Comparison of ENCODE assay signal across 9 mouse cellular contexts in genomic region chr3:94582944-94583343, GRCm38 (mm10). TPM values are rescaled to one million over a fixed set of nuclear protein-coding genes. Genes with fewer than 3 reads are reported as not detected.
DNase-seq lines count a peak whose midpoint lies in the region; ATAC-seq and TF ChIP-seq lines count a peak whose summit lies in the region.
"Had no signal": no experiment of that assay in that cellular context is flagged by ENCODE, and none has a peak within 500 bp of the region (broad histone marks: within the 10 kb centered on the region; RNA-seq: fewer than 3 reads in every experiment).

No protein-coding gene starts in this region.

- ATAC-seq in hindbrain, postnatal 0 days = no peak
- ATAC-seq in midbrain, postnatal 0 days (ENCODE audit: low FRiP score) = no peak

- no peak for DNase-seq in kidney, adult 2 months
- DNase-seq in kidney, postnatal 10 days = no peak
- no peak for DNase-seq in hindbrain, postnatal 0 days (ENCODE audit: low spot score)
- no peak for DNase-seq in midbrain, postnatal 0 days (ENCODE audit: low spot score)
- DNase-seq in adrenal gland, adult 2 months = no peak
- DNase-seq in left cerebral cortex, postnatal 14 days (ENCODE audit: low spot score in 2 of 2) = no peak
- no peak for DNase-seq in natural killer cell, adult 2 months (ENCODE audit: low spot score in 2 of 2)

- no peaks in the 10 kb centered on the region for H3K27me3 ChIP-seq in kidney, adult 2 months (replicated peaks; ENCODE audit: control insufficient read depth, insufficient read depth, low read length)
- H3K27me3 ChIP-seq in hindbrain, postnatal 0 days (ENCODE audit: insufficient read depth, low read length) = no peaks in the 10 kb centered on the region
- no peaks in the 10 kb centered on the region for H3K27me3 ChIP-seq in midbrain, postnatal 0 days (ENCODE audit: insufficient read depth, low read length)

- H3K4me2 ChIP-seq in hindbrain, postnatal 0 days (ENCODE audit: low read depth, low read length) = no peak overlapping the region; the same call in 1 of the 2 replicates
- no peak overlapping the region for H3K4me2 ChIP-seq in midbrain, postnatal 0 days (ENCODE audit: low read depth, low read length, poor library complexity, severe bottlenecking)

- H3K9me3 ChIP-seq in hindbrain, postnatal 0 days (ENCODE audit: low read length) = no peaks in the 10 kb centered on the region
- no peaks in the 10 kb centered on the region for H3K9me3 ChIP-seq in midbrain, postnatal 0 days (ENCODE audit: low read length)

- no peak overlapping the region for H3K9ac ChIP-seq in hindbrain, postnatal 0 days (replicated peaks; ENCODE audit: low read length)
- H3K9ac ChIP-seq in midbrain, postnatal 0 days (replicated peaks; ENCODE audit: low read length, poor library complexity, severe bottlenecking) = no peak overlapping the region

- H3K36me3 ChIP-seq in kidney, adult 2 months (ENCODE audit: control insufficient read depth, insufficient read depth, low read length) = no peaks in the 10 kb centered on the region
- H3K36me3 ChIP-seq in hindbrain, postnatal 0 days (ENCODE audit: insufficient read depth, low read length) = no peaks in the 10 kb centered on the region
- no peaks in the 10 kb centered on the region for H3K36me3 ChIP-seq in midbrain, postnatal 0 days (ENCODE audit: insufficient read depth, low read length)

- peak overlapping the region; percentile 81; the same call in 1 of the 2 replicates for H3K4me3 ChIP-seq in kidney, adult 2 months (ENCODE audit: insufficient read depth, low read depth, low read length)
- H3K4me3 ChIP-seq in bone marrow macrophage, adult 2 months (ENCODE audit: insufficient read depth, low read length) = peak overlapping the region; percentile 63
- peak overlapping the region; percentile 92 for H3K4me3 ChIP-seq in hindbrain, postnatal 0 days (ENCODE audit: low read length)
- H3K4me3 ChIP-seq in midbrain, postnatal 0 days (ENCODE audit: low read depth, low read length) = peak overlapping the region; percentile 85

- peaks cover 12% of the 10 kb centered on the region for H3K4me1 ChIP-seq in kidney, adult 2 months (ENCODE audit: control insufficient read depth, insufficient read depth, low read length)
- H3K4me1 ChIP-seq in bone marrow macrophage, adult 2 months (ENCODE audit: control insufficient read depth, insufficient read depth, low read length) = peaks cover 34% of the 10 kb centered on the region
- H3K4me1 ChIP-seq in hindbrain, postnatal 0 days (ENCODE audit: insufficient read depth, low read length) = peaks cover 13% of the 10 kb centered on the region
- H3K4me1 ChIP-seq in midbrain, postnatal 0 days (ENCODE audit: insufficient read depth, low read length) = peaks cover 14% of the 10 kb centered on the region

- 68% methylated on average over 7 of the region's 7 CpGs for WGBS in kidney, adult 2 months
- 71% methylated on average over 7 of the region's 7 CpGs for WGBS in hindbrain, postnatal 0 days
- 71% methylated on average over 7 of the region's 7 CpGs for WGBS in midbrain, postnatal 0 days

- intact Hi-C loops in left cerebral cortex, postnatal 14 days (cut with DNase I) = loop anchor here (5.0 kb wide), 1 partner anchor 254 kb away; the partner anchor contains the start of gene Pogz

- H3K27ac ChIP-seq in kidney, adult 2 months (ENCODE audit: insufficient read depth, low read depth, low read length) = no peak overlapping the region
- peak overlapping the region; percentile 99 for H3K27ac ChIP-seq in bone marrow macrophage, adult 2 months (ENCODE audit: insufficient read depth, low read depth, low read length)
- H3K27ac ChIP-seq in hindbrain, postnatal 0 days = no peak overlapping the region
- no peak overlapping the region for H3K27ac ChIP-seq in midbrain, postnatal 0 days (ENCODE audit: low read depth, low read length)

- no peak for TF ChIP-seq CTCF in kidney, adult 2 months (conservative IDR thresholded peaks at IDR 0.05; ENCODE audit: insufficient read depth, insufficient read length, low read depth, low read length)
- TF ChIP-seq CTCF in bone marrow macrophage, adult 2 months (IDR thresholded peaks at IDR 0.05; ENCODE audit: low read depth, low read length) = no peak
- TF ChIP-seq CTCF in hindbrain, postnatal 0 days (IDR thresholded peaks at IDR 0.05; ENCODE audit: low read depth) = peak; percentile 18; the same call in 1 of the 2 replicates
- peak; percentile 18 for TF ChIP-seq CTCF in midbrain, postnatal 0 days (IDR thresholded peaks at IDR 0.05)

- no peak for TF ChIP-seq POLR2A in kidney, adult 2 months (IDR thresholded peaks at IDR 0.05; ENCODE audit: low read depth, low read length)
- no peak for TF ChIP-seq POLR2A in bone marrow macrophage, adult 2 months (IDR thresholded peaks at IDR 0.05; ENCODE audit: borderline replicate concordance, low read depth, low read length)

RNA-seq across cellular contexts. Expression of gene Snx27, which starts 0.4 kb away (rescaled TPM):
- 14.3 and 16.4 TPM in 2 replicates for polyA plus RNA-seq in kidney, adult 2 months (2012; rRNA removed)
- 52.4 and 56.8 TPM in 2 replicates for polyA plus RNA-seq in bone marrow macrophage, adult 2 months (2012; ENCODE audit: insufficient read depth, insufficient read length, missing spikeins)
- 71.3 and 79.9 TPM in 2 replicates for total RNA-seq in hindbrain, postnatal 0 days (2014; rRNA removed)
- polyA plus RNA-seq in hindbrain, postnatal 0 days (2015; fragmentation: Nextera tagmentation; extraction: Ambion mirVana) = 81.7 and 82.1 TPM in 2 replicates
- total RNA-seq in midbrain, postnatal 0 days (2014; rRNA removed) = 67.9 and 87.7 TPM in 2 replicates
- 81.7 and 84.4 TPM in 2 replicates for polyA plus RNA-seq in midbrain, postnatal 0 days (2015; fragmentation: Nextera tagmentation; extraction: Ambion mirVana)
- total RNA-seq in adrenal gland, adult 2 months (2021) = 10 to 100 TPM; 40.5 to 41.9 TPM
- polyA plus RNA-seq in adrenal gland, adult 2 months (2012; rRNA removed) = 5.4 and 5.6 TPM in 2 replicates
- total RNA-seq in left cerebral cortex, postnatal 14 days (2021) = 10 to 100 TPM; 79.6 to 81.8 TPM

RNA-seq across cellular contexts. Expression of gene Gm10972, which starts 60.0 kb away (rescaled TPM):
- not detected in 2 replicates for polyA plus RNA-seq in kidney, adult 2 months (2012; rRNA removed)
- polyA plus RNA-seq in bone marrow macrophage, adult 2 months (2012; ENCODE audit: insufficient read depth, insufficient read length, missing spikeins) = not detected in 2 replicates
- not detected in 2 replicates for total RNA-seq in hindbrain, postnatal 0 days (2014; rRNA removed)
- polyA plus RNA-seq in hindbrain, postnatal 0 days (2015; fragmentation: Nextera tagmentation; extraction: Ambion mirVana) = not detected in 2 replicates
- total RNA-seq in midbrain, postnatal 0 days (2014; rRNA removed) = not detected in 2 replicates
- not detected in 2 replicates for polyA plus RNA-seq in midbrain, postnatal 0 days (2015; fragmentation: Nextera tagmentation; extraction: Ambion mirVana)
- not detected for total RNA-seq in adrenal gland, adult 2 months (2021)
- not detected in 2 replicates for polyA plus RNA-seq in adrenal gland, adult 2 months (2012; rRNA removed)
- total RNA-seq in left cerebral cortex, postnatal 14 days (2021) = not detected
- total RNA-seq: gastrocnemius, postnatal 25 days had no signal

Comparison
In these comparisons a context has a peak if more than half of its experiments do, and no peak if none do; other contexts are left out.
1. CTCF ChIP-seq: peak in hindbrain, postnatal 0 days (single experiment) and midbrain, postnatal 0 days (single experiment); none in kidney, adult 2 months (single experiment) and bone marrow macrophage, adult 2 months (single experiment).
2. Peak in every context shown above with its lines, with median percentiles within 50 percentile points of each other: H3K4me3 ChIP-seq.